In genomic region chr2:173338671-173339070, GRCm38 (mm10) we compare ENCODE assay signal across 9 mouse cellular contexts.
DNase-seq lines count a peak whose midpoint lies in the region; ATAC-seq lines count a peak whose summit lies in the region.
"Had no signal": no experiment of that assay in that cellular context is flagged by ENCODE, and none has a peak within 500 bp of the region (broad histone marks: within the 10 kb centered on the region; RNA-seq: fewer than 3 reads in every experiment).

No protein-coding gene starts in this region.

- H3K9ac ChIP-seq in forebrain, embryonic 13.5 days: 0 out of 2 replicates have a peak overlapping the region, but pooled peaks have one; percentile 12
- no peak overlapping the region for H3K9ac ChIP-seq in forebrain, embryonic 12.5 days
- H3K9ac ChIP-seq in embryonic facial prominence, embryonic 14.5 days (ENCODE audit: low read depth, low read length): no peak overlapping the region
- no peak overlapping the region for H3K9ac ChIP-seq in lung, embryonic 16.5 days (ENCODE audit: low read length)

- ATAC-seq in forebrain, embryonic 13.5 days: no peak
- ATAC-seq in forebrain, embryonic 12.5 days (ENCODE audit: low FRiP score): no peak
- no peak for ATAC-seq in embryonic facial prominence, embryonic 14.5 days (ENCODE audit: low read depth)
- peak; percentile 26 for ATAC-seq in lung, embryonic 16.5 days (ENCODE audit: low read depth)
- no peak for ATAC-seq in erythroblast, adult 5-6 weeks (replicated peaks; ENCODE audit: low FRiP score, poor library complexity, severe bottlenecking)
- ATAC-seq: inflammation-experienced regulatory T-cells, adult 6 months had no signal

- H3K9me3 ChIP-seq in forebrain, embryonic 13.5 days (replicated peaks): no peaks in the 10 kb centered on the region
- H3K9me3 ChIP-seq in forebrain, embryonic 12.5 days: no peaks in the 10 kb centered on the region
- no peaks in the 10 kb centered on the region for H3K9me3 ChIP-seq in embryonic facial prominence, embryonic 14.5 days (ENCODE audit: control insufficient read depth, low read length)
- no peaks in the 10 kb centered on the region for H3K9me3 ChIP-seq in lung, embryonic 16.5 days (ENCODE audit: control insufficient read depth, low read length)

- peaks cover 65% of the 10 kb centered on the region for H3K4me1 ChIP-seq in forebrain, embryonic 13.5 days
- peaks cover 60% of the 10 kb centered on the region for H3K4me1 ChIP-seq in forebrain, embryonic 12.5 days
- H3K4me1 ChIP-seq in embryonic facial prominence, embryonic 14.5 days (ENCODE audit: control insufficient read depth, insufficient read depth, low read length): peaks cover 75% of the 10 kb centered on the region
- H3K4me1 ChIP-seq in lung, embryonic 16.5 days (replicated peaks; ENCODE audit: control insufficient read depth, insufficient read depth, low read length): peaks cover 59% of the 10 kb centered on the region

- intact Hi-C loops in heart, postnatal 25 days (cut with DNase I): loop anchor here (5.0 kb wide), 1 partner anchor 106 kb away; no protein-coding TSS in a partner anchor

- no peak overlapping the region for H3K4me3 ChIP-seq in forebrain, embryonic 13.5 days
- H3K4me3 ChIP-seq in forebrain, embryonic 12.5 days (replicated peaks): no peak overlapping the region
- no peak overlapping the region for H3K4me3 ChIP-seq in embryonic facial prominence, embryonic 14.5 days (ENCODE audit: low read depth, low read length)
- no peak overlapping the region for H3K4me3 ChIP-seq in lung, embryonic 16.5 days (ENCODE audit: low read length)

- H3K4me2 ChIP-seq in forebrain, embryonic 13.5 days: no peak overlapping the region
- H3K4me2 ChIP-seq in forebrain, embryonic 12.5 days: no peak overlapping the region
- no peak overlapping the region for H3K4me2 ChIP-seq in embryonic facial prominence, embryonic 14.5 days (ENCODE audit: low read depth, low read length)
- no peak overlapping the region for H3K4me2 ChIP-seq in lung, embryonic 16.5 days (ENCODE audit: low read depth, low read length)

- H3K27me3 ChIP-seq in forebrain, embryonic 13.5 days: peaks cover 24% of the 10 kb centered on the region; the same call in 1 of the 2 replicates
- H3K27me3 ChIP-seq in forebrain, embryonic 12.5 days: peaks cover 63% of the 10 kb centered on the region
- no peaks in the 10 kb centered on the region for H3K27me3 ChIP-seq in embryonic facial prominence, embryonic 14.5 days (replicated peaks; ENCODE audit: control insufficient read depth, insufficient read depth, low read length)
- H3K27me3 ChIP-seq in lung, embryonic 16.5 days (ENCODE audit: control insufficient read depth, insufficient read depth, low read depth, low read length): no peaks in the 10 kb centered on the region

- 49% methylated on average over 5 of the region's 5 CpGs for WGBS in forebrain, embryonic 13.5 days
- 56% methylated on average over 5 of the region's 5 CpGs for WGBS in forebrain, embryonic 12.5 days
- WGBS in embryonic facial prominence, embryonic 14.5 days: 35% methylated on average over 5 of the region's 5 CpGs
- 45% methylated on average over 5 of the region's 5 CpGs for WGBS in lung, embryonic 16.5 days

- DNase-seq in embryonic facial prominence, embryonic 14.5 days (ENCODE audit: low spot score): peak; percentile 70
- DNase-seq in heart, postnatal 25 days (ENCODE audit: low spot score): peak; percentile 67
- no peak for DNase-seq in cerebellum, adult 18-20 months
- DNase-seq in embryo, embryonic 10.5 days (ENCODE audit: low spot score): no peak

- no peaks in the 10 kb centered on the region for H3K36me3 ChIP-seq in forebrain, embryonic 13.5 days (ENCODE audit: poor library complexity, severe bottlenecking)
- H3K36me3 ChIP-seq in forebrain, embryonic 12.5 days (replicated peaks): no peaks in the 10 kb centered on the region
- H3K36me3 ChIP-seq in embryonic facial prominence, embryonic 14.5 days (ENCODE audit: control insufficient read depth, insufficient read depth, low read length): no peaks in the 10 kb centered on the region
- H3K36me3 ChIP-seq in lung, embryonic 16.5 days (ENCODE audit: control insufficient read depth, insufficient read depth, low read length): no peaks in the 10 kb centered on the region

- no peak overlapping the region; the same call in 1 of the 2 replicates for H3K27ac ChIP-seq in forebrain, embryonic 13.5 days
- no peak overlapping the region for H3K27ac ChIP-seq in forebrain, embryonic 12.5 days
- no peak overlapping the region; the same call in 1 of the 2 replicates for H3K27ac ChIP-seq in embryonic facial prominence, embryonic 14.5 days (replicated peaks; ENCODE audit: low read depth, low read length)
- peak overlapping the region; percentile 48 for H3K27ac ChIP-seq in lung, embryonic 16.5 days (ENCODE audit: low read length)

Comparison
In these comparisons a context has a peak if more than half of its experiments do, and no peak if none do; other contexts are left out.
1. DNase-seq: peak in embryonic facial prominence, embryonic 14.5 days (single experiment) and heart, postnatal 25 days (single experiment); none in cerebellum, adult 18-20 months (0 of 2) and embryo, embryonic 10.5 days (single experiment).